Mouse (Mus musculus) kidney, postnatal 4 days (tissue): ENCODE measurements around the gene 1190007I07Rik.
"Not testable (repeated sequence)": the region's sequence is repeated elsewhere in the genome, so short reads cannot be mapped to it uniquely, and the experiment has no call there.

Experiments
- DNase-seq, 2 experiments: peaks; one replicate each; pipeline ENCODE4 v3.0.0; 2021; ENCODE audit warnings: mixed read lengths in 2 of 2

Gene 1190007I07Rik

GRCm38 (mm10) chr10:82623553-82623932 is 515 bp upstream of the 1190007I07Rik start:
- not testable (repeated sequence) for DNase-seq

- DNase-seq, result no peak
Measured at GRCm38 (mm10) chr10:82622235-82622634, 793 bp downstream of the 1190007I07Rik start.

GRCm38 (mm10) chr10:82594421-82594820 is 28.6 kb downstream of the 1190007I07Rik start:
- not testable (repeated sequence) for DNase-seq

- not testable (repeated sequence) for DNase-seq
Measured at GRCm38 (mm10) chr10:82589673-82590072, 33.4 kb downstream of the 1190007I07Rik start.

GRCm38 (mm10) chr10:82571091-82571490 is 51.9 kb downstream of the 1190007I07Rik start:
- DNase-seq, result not testable (repeated sequence)
